Mouse (Mus musculus) lung, postnatal 0 days (tissue): ENCODE results near the gene Dolk.

Source experiments
- CTCF ChIP-seq: IDR thresholded peaks from 2 replicates; pipeline ENCODE4 v1.5.1; 2016; ENCODE audit warnings: antibody characterized with exemption, mild to moderate bottlenecking
- EP300 ChIP-seq: IDR thresholded peaks from 2 replicates; pipeline ENCODE4 v1.6.1; 2016; ENCODE audit warnings: antibody characterized with exemption, mild to moderate bottlenecking, control low read depth

GRCm38 (mm10) chr2:30256616-30257350, 29.4 kb downstream of the Dolk start:
- TF ChIP-seq CTCF (no peak), EP300 (no peak)
